Mouse (Mus musculus) G1E (cell line): ENCODE results near the gene Eef1akmt4.

ENCODE experiments used
- CTCF ChIP-seq: IDR thresholded peaks from 2 replicates; pipeline ENCODE4 v1.5.1; 2012; ENCODE audit warnings: low read depth, low read length, inconsistent platforms, mixed read lengths
- GATA1 ChIP-seq: IDR thresholded peaks from 2 replicates; pipeline ENCODE4 v1.6.1; 2012; ENCODE audit warnings: borderline replicate concordance, low read length, inconsistent platforms, mixed read lengths
- POLR2AphosphoS5 ChIP-seq: IDR thresholded peaks from 2 replicates; pipeline ENCODE4 v1.6.1; 2012; ENCODE audit warnings: low read depth, low read length, inconsistent platforms; ENCODE audit not compliant: insufficient replicate concordance

GRCm38 (mm10) chr16:20611357-20612227 is at the start of gene Eef1akmt4, which contains the start of the genes Gm49333 and Alg3:
- TF ChIP-seq CTCF, result no peak
- TF ChIP-seq POLR2AphosphoS5, result no peak
- no peak for TF ChIP-seq GATA1
